Mouse (Mus musculus): ENCODE measurements around the gene Gatd1.

The Gatd1 gene

DNA sequence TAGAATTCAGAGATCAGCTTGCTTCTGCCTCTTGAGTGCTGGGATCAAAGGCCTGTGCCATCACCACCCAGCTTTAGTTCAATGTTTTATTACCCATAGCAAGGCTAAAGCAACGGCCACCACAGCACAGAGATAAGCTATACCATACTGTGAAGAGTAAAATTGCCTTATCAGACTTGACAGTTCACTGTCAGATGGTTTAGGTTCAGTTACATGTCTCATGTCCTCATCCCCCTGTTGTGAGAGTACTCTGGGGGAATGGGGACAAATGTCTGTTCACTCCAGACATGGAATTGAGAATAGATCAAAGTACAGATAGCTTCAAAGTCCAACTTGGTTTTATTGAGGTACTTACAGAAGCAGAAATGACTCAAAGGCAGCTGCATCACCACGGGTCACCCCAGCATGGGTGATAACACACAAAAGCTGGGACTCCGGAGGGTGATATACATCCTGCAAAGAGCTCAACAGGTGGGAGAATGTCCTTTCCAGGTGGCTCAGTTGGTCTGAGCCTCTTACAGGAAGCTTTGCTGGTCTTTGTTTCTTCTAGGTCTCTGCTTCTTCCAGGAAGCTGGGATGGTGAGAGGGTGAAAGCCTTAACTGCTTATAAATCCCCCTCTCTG lies 25.3 kb downstream of the Gatd1 start:
- no peak for DNase-seq

DNA sequence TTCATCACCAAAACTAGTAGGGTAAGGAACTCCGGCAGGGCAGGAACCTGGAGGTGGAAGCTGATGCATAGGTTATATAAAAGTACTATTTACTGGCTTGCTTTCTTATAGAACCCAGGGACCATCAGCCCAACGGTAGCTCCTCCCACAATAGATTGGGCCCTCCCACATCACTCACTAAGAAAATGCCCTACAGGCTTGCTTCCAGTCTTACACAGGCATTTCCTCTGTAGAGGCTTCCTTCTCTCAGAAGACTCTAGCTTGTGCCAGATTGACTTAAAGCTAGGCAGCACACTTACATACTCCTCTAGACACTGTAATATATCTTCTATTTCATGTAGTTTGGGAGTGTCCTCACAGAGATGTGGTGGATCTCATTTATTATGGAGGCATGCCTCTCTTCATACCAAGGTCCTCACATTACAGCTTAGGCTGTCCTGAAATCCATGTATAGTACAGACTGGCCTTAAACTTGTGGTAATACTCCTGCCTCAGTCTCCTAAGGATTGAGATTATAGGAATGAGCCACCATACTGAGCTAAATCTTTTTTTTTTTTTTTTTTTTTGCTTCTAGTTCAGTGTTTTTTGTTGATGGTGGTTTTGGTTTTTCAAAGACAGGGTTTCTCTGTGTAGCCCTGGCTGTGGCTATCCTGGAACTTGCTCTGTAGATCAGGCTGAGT lies 26.0 kb downstream of the Gatd1 start:
- no peak for DNase-seq

- no peak for DNase-seq
These were observed 32.7 kb downstream of the Gatd1 start for GRCm38 (mm10) chr7:141381068-141381835.

GRCm38 (mm10) chr7:141379584-141379983 lies 34.4 kb downstream of the Gatd1 start:
- no peak for DNase-seq

DNA sequence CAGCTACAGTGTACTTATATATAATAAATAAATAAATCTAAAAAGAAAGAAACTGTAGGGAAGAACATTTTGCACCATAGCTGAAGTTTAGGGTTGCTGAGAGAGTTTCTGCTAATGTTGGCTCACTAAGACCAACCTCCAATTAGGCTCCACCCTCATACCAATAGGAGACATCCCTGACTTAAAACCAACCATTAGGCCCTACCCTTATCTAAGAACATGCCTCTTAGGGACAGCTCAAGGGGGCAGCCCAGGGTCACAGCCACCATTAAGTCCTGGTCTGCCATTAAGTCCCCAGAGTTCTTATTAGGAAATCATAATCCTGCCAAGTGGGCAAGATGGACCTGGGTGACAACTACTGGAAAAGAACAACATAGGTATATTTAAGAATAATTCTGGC lies 39.5 kb downstream of the Gatd1 start:
- DNase-seq, result no peak

DNA sequence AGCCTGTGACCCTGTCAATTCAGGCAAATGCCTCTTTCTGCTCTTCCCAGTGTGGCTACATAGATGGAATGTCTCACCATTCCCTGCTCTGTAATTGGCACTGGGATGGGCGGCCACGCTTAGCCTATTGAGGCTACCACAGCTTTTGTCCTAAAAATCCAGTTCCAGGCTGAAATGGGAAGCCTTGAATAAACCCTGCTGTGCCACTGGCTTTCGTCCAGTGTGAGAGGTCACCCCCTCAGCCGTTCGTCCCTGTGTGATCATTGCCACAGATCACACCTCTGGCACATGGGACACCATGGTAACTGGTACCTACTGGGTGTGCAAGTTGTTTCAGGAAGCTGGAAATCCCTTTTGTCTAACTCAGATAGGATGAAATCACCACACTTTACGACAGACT lies 40.3 kb downstream of the Gatd1 start:
- DNase-seq, result no peak

GRCm38 (mm10) chr7:141371942-141372595 lies 41.9 kb downstream of the Gatd1 start:
- no peak for DNase-seq

GRCm38 (mm10) chr7:141369918-141370317 lies 44.0 kb downstream of the Gatd1 start:
- DNase-seq, result no peak

DNA sequence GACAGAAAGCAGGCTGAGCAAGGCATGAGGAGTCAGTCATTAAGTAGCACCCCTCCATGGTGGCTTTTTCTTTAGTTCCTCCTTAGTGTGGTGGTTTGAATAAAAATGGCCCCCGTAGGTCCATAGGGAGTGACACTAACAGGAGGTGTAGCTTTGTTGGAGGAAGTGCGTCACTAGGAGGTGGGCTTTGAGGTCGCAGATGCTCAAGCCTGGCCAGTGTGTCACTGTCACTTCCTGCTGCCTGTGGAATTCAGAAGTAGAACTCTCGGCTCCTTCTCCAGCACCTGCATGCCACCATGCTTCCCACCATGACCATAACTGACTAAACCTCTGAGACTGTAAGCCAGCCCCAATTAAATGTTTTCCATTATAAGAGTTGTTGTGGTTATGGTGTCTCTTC lies 46.6 kb downstream of the Gatd1 start:
- DNase-seq, result no peak

DNA sequence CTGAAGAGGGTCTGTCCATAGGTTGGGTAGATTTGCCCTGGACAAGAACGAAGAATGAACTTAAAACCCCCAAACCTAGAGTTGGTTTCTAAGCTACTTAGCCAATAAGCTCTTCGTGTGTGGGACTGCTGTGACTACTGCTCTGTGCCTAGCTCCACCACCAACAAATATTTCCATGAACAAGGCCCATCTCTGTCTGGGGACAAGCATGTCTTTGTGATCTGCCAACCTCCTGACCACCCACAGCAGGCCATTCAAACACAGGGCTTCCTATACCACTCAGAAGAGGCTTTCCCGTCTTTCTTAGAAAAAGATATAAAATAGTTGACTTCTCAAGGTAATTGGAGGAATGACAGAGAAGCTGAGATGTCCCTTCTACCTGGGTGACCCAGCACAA lies 48.9 kb downstream of the Gatd1 start:
- DNase-seq, result no peak

- DNase-seq, result no peak
These were observed 49.4 kb downstream of the Gatd1 start for GRCm38 (mm10) chr7:141364349-141365048.

DNA sequence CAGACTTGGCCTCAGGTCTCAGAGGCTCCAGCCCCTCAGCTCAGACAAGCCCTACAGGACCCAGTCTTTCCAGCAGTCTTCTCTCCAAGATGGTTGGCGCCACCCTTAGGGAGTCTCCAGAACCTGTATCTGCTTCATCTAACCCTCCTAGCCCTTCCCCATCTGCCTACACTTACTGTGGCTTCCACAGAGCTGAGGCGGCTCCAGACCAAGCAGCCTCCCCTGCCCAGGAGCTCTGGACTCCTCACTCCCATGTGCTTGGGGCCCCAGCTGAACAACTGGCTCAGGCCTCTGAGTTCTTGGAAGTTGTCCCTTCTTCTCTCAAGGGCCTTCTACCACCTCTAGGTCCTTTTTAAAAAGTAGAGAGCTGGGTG lies 50.2 kb downstream of the Gatd1 start:
- DNase-seq, result no peak

GRCm38 (mm10) chr7:141363106-141363751 lies 50.7 kb downstream of the Gatd1 start:
- DNase-seq, result peak; percentile 71

DNA sequence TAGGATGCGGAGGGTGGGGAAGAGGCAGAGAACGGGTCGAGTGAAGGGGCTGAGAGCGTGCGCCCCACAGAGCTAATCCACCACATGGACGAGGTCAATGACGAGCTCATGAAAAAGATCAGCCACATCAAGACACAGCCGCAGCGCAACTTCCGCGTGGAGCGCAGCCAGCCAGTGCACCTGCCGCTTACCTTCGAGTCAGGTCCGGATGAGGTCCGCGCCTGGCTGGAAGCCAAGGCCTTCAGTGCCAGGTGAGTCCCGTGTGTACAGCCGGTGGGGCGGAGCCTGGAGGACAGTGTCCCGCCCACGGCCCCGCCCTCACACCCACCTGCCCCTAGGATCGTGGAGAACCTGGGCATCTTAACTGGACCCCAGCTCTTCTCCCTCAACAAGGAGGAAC lies 52.4 kb downstream of the Gatd1 start:
- peak; percentile 38 for DNase-seq
